Mouse (Mus musculus) kidney, adult 2 months (tissue): ENCODE results near the gene Slc4a5. TPM values are rescaled to one million over a fixed set of nuclear protein-coding genes. Genes with fewer than 3 reads are reported as not detected.
A peak's percentile ranks its signal among the peaks of the same experiment; 100 is the strongest.

Source experiments
- DNase-seq: peaks from one replicate; pipeline ENCODE4 v3.0.0; 2021
- H3K27ac ChIP-seq: fragments of 200-500 bp; 2 replicates; pipeline ENCODE4 v1.5.1; 2012; ENCODE audit warnings: low read depth, low read length, control low read depth, inconsistent platforms; ENCODE audit not compliant: insufficient read depth
- H3K27me3 ChIP-seq: fragments of 200-500 bp; replicated peaks from 2 replicates; pipeline ENCODE4 v1.6.1; 2012; ENCODE audit warnings: mild to moderate bottlenecking, moderate library complexity, low read length, inconsistent platforms; ENCODE audit not compliant: control insufficient read depth, insufficient read depth
- H3K36me3 ChIP-seq: fragments of 200-500 bp; 2 replicates; pipeline ENCODE4 v1.6.1; 2012; ENCODE audit warnings: mild to moderate bottlenecking, moderate library complexity, low read length, inconsistent platforms; ENCODE audit not compliant: control insufficient read depth, insufficient read depth
- H3K4me1 ChIP-seq: fragments of 200-500 bp; 2 replicates; pipeline ENCODE4 v1.6.1; 2011; ENCODE audit warnings: low read length; ENCODE audit not compliant: control insufficient read depth, insufficient read depth
- H3K4me3 ChIP-seq: fragments of 200-500 bp; 2 replicates; pipeline ENCODE4 v1.5.1; 2011; ENCODE audit warnings: mild to moderate bottlenecking, low read depth, low read length, control low read depth; ENCODE audit not compliant: insufficient read depth
- CTCF ChIP-seq: fragments of 200-500 bp; conservative IDR thresholded peaks from 2 replicates; pipeline ENCODE4 v1.5.1; 2011; ENCODE audit warnings: low read depth, mild to moderate bottlenecking, control low read depth, low read length, moderate library complexity, mixed read lengths; ENCODE audit not compliant: insufficient read depth, insufficient read length
- POLR2A ChIP-seq: fragments of 200-500 bp; IDR thresholded peaks from one replicate; pipeline ENCODE4 v1.6.1; 2011; ENCODE audit warnings: low read depth, low read length, control low read depth
- WGBS: fragments of 180-500 bp; shearing (Covaris S2); methylation state at CpG from one replicate; pipeline ENCODE4 v1.1.7; 2018; 5-methylcytosine and 5-hydroxymethylcytosine counted together
- polyA plus RNA-seq: library from polyadenylated mRNA; depleted of rRNA; stranded (reverse); fragments of >200 nt; gene quantifications from 2 replicates; pipeline ENCODE4 v1.2.3, GENCODE M21; 2012; rRNA removed

The Slc4a5 gene
- 3.3 TPM in 2 replicates for polyA plus RNA-seq

- Histone ChIP-seq H3K27ac (no peak within 1 kb of the TSS), H3K27me3 (no peaks in the 10 kb centered on the region), H3K4me1 (no peaks in the 10 kb centered on the region), H3K4me3 (no peak within 1 kb of the TSS), H3K36me3 (no peaks in the 10 kb centered on the region)
- WGBS = 67% methylated on average over 3 of the region's 3 CpGs
- TF ChIP-seq POLR2A = no peak
- no peak for TF ChIP-seq CTCF
- no peak for DNase-seq
These were observed at the start of gene Slc4a5 for GRCm38 (mm10) chr6:83219814-83220213. Gene Slc4a5, plus strand, starts transcription at chr6:83219828.

GRCm38 (mm10) chr6:83169872-83170271 lies 49.8 kb upstream of the Slc4a5 start:
- Histone ChIP-seq H3K27me3 (no peaks in the 10 kb centered on the region), H3K4me1 (peaks cover 13% of the 10 kb centered on the region; the same call in 1 of the 2 replicates), H3K36me3 (no peaks in the 10 kb centered on the region), H3K27ac (peak overlapping the region; percentile 25), H3K4me3 (no peak overlapping the region)
- 17% methylated on average over 5 of the region's 5 CpGs for WGBS
- DNase-seq = peak; percentile 78
- TF ChIP-seq POLR2A = no peak
- no peak for TF ChIP-seq CTCF

- H3K27me3 ChIP-seq = no peaks in the 10 kb centered on the region
- no peaks in the 10 kb centered on the region for H3K36me3 ChIP-seq
- no peak overlapping the region for H3K27ac ChIP-seq
- no peak for DNase-seq
- H3K4me3 ChIP-seq = no peak overlapping the region
- 81% methylated on average over 5 of the region's 5 CpGs for WGBS
- peaks cover 13% of the 10 kb centered on the region; the same call in 1 of the 2 replicates for H3K4me1 ChIP-seq
- no peak for TF ChIP-seq CTCF
- no peak for TF ChIP-seq POLR2A
These were observed 48.6 kb upstream of the Slc4a5 start for GRCm38 (mm10) chr6:83171063-83171462.

GRCm38 (mm10) chr6:83172240-83172920 lies 47.2 kb upstream of the Slc4a5 start:
- 75% methylated on average over 9 of the region's 9 CpGs for WGBS
- TF ChIP-seq POLR2A (no peak), CTCF (no peak)
- H3K36me3 ChIP-seq = no peaks in the 10 kb centered on the region

GRCm38 (mm10) chr6:83175996-83176395 lies 43.6 kb upstream of the Slc4a5 start:
- no peak overlapping the region for H3K4me3 ChIP-seq
- no peak for DNase-seq
- H3K36me3 ChIP-seq = no peaks in the 10 kb centered on the region
- H3K4me1 ChIP-seq = peaks cover 6% of the 10 kb centered on the region
- WGBS = 85% methylated on average over 8 of the region's 8 CpGs
- no peak for TF ChIP-seq POLR2A
- TF ChIP-seq CTCF = no peak
- H3K27me3 ChIP-seq = no peaks in the 10 kb centered on the region
- H3K27ac ChIP-seq = no peak overlapping the region

More at GRCm38 (mm10) chr6:83172240-83172920, 47.2 kb upstream of the Slc4a5 start:
- Histone ChIP-seq H3K4me3 (no peak overlapping the region), H3K27me3 (no peaks in the 10 kb centered on the region), H3K27ac (no peak overlapping the region), H3K4me1 (peaks cover 10% of the 10 kb centered on the region; the same call in 1 of the 2 replicates)
- no peak for DNase-seq

- Histone ChIP-seq H3K27ac (no peak overlapping the region), H3K36me3 (peaks cover 2% of the 10 kb centered on the region; the same call in 1 of the 2 replicates), H3K4me1 (peaks cover 6% of the 10 kb centered on the region), H3K4me3 (no peak overlapping the region), H3K27me3 (no peaks in the 10 kb centered on the region)
- WGBS = 38% methylated on average over 12 of the region's 12 CpGs
- DNase-seq = no peak
- no peak for TF ChIP-seq CTCF
- no peak for TF ChIP-seq POLR2A
These were observed 40.1 kb upstream of the Slc4a5 start for GRCm38 (mm10) chr6:83179390-83180117.

- 67% methylated on average over 6 of the region's 6 CpGs for WGBS
- DNase-seq = no peak
- Histone ChIP-seq H3K27me3 (no peaks in the 10 kb centered on the region), H3K4me1 (peaks cover 6% of the 10 kb centered on the region), H3K36me3 (peaks cover 2% of the 10 kb centered on the region; the same call in 1 of the 2 replicates), H3K4me3 (no peak overlapping the region), H3K27ac (no peak overlapping the region)
- no peak for TF ChIP-seq POLR2A
- no peak for TF ChIP-seq CTCF
These were observed 39.0 kb upstream of the Slc4a5 start for GRCm38 (mm10) chr6:83180605-83181004.
